Mouse (Mus musculus): ENCODE data around the gene Celsr1. TPM values are rescaled to one million over a fixed set of nuclear protein-coding genes. Genes with fewer than 3 reads are reported as not detected.

Celsr1 gene
- polyA plus RNA-seq, 1 experiment from 2014 or later: 2.0 TPM

GRCm38 (mm10) chr15:86041421-86041820 lies 7.8 kb upstream of the Celsr1 start:
- H3K9ac ChIP-seq (ENCODE audit: low read length): no peak overlapping the region
- no peaks in the 10 kb centered on the region for H3K27me3 ChIP-seq (ENCODE audit: control insufficient read depth, insufficient read depth, low read length)
- no peak overlapping the region for H3K4me2 ChIP-seq (replicated peaks; ENCODE audit: low read depth)
- H3K4me3 ChIP-seq (ENCODE audit: low read depth, low read length): no peak overlapping the region
- TF ChIP-seq CTCF (IDR thresholded peaks at IDR 0.05; ENCODE audit: low read depth) (no peak), EP300 (optimal IDR thresholded peaks at IDR 0.05) (no peak)
- no peaks in the 10 kb centered on the region for H3K9me3 ChIP-seq (ENCODE audit: control insufficient read depth, low read length)
- H3K27ac ChIP-seq (replicated peaks): peak overlapping the region; percentile 56; the same call in 1 of the 2 replicates
- H3K4me1 ChIP-seq (replicated peaks; ENCODE audit: control insufficient read depth, insufficient read depth): no peaks in the 10 kb centered on the region
- DNase-seq (ENCODE audit: low spot score) (no peak), ATAC-seq (ENCODE audit: low FRiP score, low TSS enrichment) (no peak)
- WGBS: 59% methylated on average over 5 of the region's 5 CpGs
- H3K36me3 ChIP-seq (ENCODE audit: control insufficient read depth, insufficient read depth, low read length): no peaks in the 10 kb centered on the region

- Histone ChIP-seq H3K27ac (replicated peaks) (no peak overlapping the region), H3K9ac (ENCODE audit: low read length) (no peak overlapping the region), H3K4me1 (replicated peaks; ENCODE audit: control insufficient read depth, insufficient read depth) (no peaks in the 10 kb centered on the region), H3K27me3 (ENCODE audit: control insufficient read depth, insufficient read depth, low read length) (no peaks in the 10 kb centered on the region), H3K4me3 (ENCODE audit: low read depth, low read length) (no peak overlapping the region), H3K36me3 (ENCODE audit: control insufficient read depth, insufficient read depth, low read length) (no peaks in the 10 kb centered on the region), H3K9me3 (ENCODE audit: control insufficient read depth, low read length) (no peaks in the 10 kb centered on the region), H3K4me2 (replicated peaks; ENCODE audit: low read depth) (no peak overlapping the region)
- peak; percentile 25 for ATAC-seq (ENCODE audit: low FRiP score, low TSS enrichment)
- DNase-seq (ENCODE audit: low spot score): peak; percentile 82
- TF ChIP-seq CTCF (IDR thresholded peaks at IDR 0.05; ENCODE audit: low read depth) (peak; percentile 98), EP300 (optimal IDR thresholded peaks at IDR 0.05) (no peak)
- 0% methylated on average over 2 of the region's 2 CpGs for WGBS
Measured at GRCm38 (mm10) chr15:86038802-86039201, 5.2 kb upstream of the Celsr1 start.

- DNase-seq (ENCODE audit: low spot score) (peak; percentile 82), ATAC-seq (ENCODE audit: low FRiP score, low TSS enrichment) (peak; percentile 78)
- H3K4me1 ChIP-seq (replicated peaks; ENCODE audit: control insufficient read depth, insufficient read depth): no peaks in the 10 kb centered on the region
- H3K4me3 ChIP-seq (ENCODE audit: low read depth, low read length): no peak overlapping the region
- H3K27ac ChIP-seq (replicated peaks): peak overlapping the region; percentile 61; the same call in 1 of the 2 replicates
- TF ChIP-seq EP300 (optimal IDR thresholded peaks at IDR 0.05): no peak
- TF ChIP-seq CTCF (IDR thresholded peaks at IDR 0.05; ENCODE audit: low read depth): no peak
- WGBS: 49% methylated on average over 3 of the region's 3 CpGs
- H3K9ac ChIP-seq (ENCODE audit: low read length): no peak overlapping the region
- H3K4me2 ChIP-seq (replicated peaks; ENCODE audit: low read depth): no peak overlapping the region
- no peaks in the 10 kb centered on the region for H3K27me3 ChIP-seq (ENCODE audit: control insufficient read depth, insufficient read depth, low read length)
- no peaks in the 10 kb centered on the region for H3K9me3 ChIP-seq (ENCODE audit: control insufficient read depth, low read length)
- H3K36me3 ChIP-seq (ENCODE audit: control insufficient read depth, insufficient read depth, low read length): no peaks in the 10 kb centered on the region
Measured at GRCm38 (mm10) chr15:86035913-86036312, 2.3 kb upstream of the Celsr1 start.

GRCm38 (mm10) chr15:86034781-86035360 lies 1.3 kb upstream of the Celsr1 start:
- DNase-seq (ENCODE audit: low spot score) (peak; percentile 81), ATAC-seq (ENCODE audit: low FRiP score, low TSS enrichment) (peak; percentile 37)
- 18% methylated on average over 12 of the region's 12 CpGs for WGBS
- 0 out of 2 replicates have a peak, but pooled peaks have one; percentile 2 for TF ChIP-seq CTCF (IDR thresholded peaks at IDR 0.05; ENCODE audit: low read depth)
- TF ChIP-seq EP300 (optimal IDR thresholded peaks at IDR 0.05): no peak
- no peaks in the 10 kb centered on the region for H3K9me3 ChIP-seq (ENCODE audit: control insufficient read depth, low read length)
- no peaks in the 10 kb centered on the region for H3K27me3 ChIP-seq (ENCODE audit: control insufficient read depth, insufficient read depth, low read length)
- no peak overlapping the region for H3K9ac ChIP-seq (ENCODE audit: low read length)
- peak overlapping the region; percentile 92 for H3K27ac ChIP-seq (replicated peaks)
- no peaks in the 10 kb centered on the region for H3K4me1 ChIP-seq (replicated peaks; ENCODE audit: control insufficient read depth, insufficient read depth)
- no peaks in the 10 kb centered on the region for H3K36me3 ChIP-seq (ENCODE audit: control insufficient read depth, insufficient read depth, low read length)
- peak overlapping the region; percentile 72 for H3K4me2 ChIP-seq (replicated peaks; ENCODE audit: low read depth)
- H3K4me3 ChIP-seq (ENCODE audit: low read depth, low read length): peak overlapping the region; percentile 56

GRCm38 (mm10) chr15:86034021-86034523 lies 495 bp upstream of the Celsr1 start:
- H3K4me1 ChIP-seq (replicated peaks; ENCODE audit: control insufficient read depth, insufficient read depth): no peaks in the 10 kb centered on the region
- ATAC-seq (ENCODE audit: low FRiP score, low TSS enrichment) (peak; percentile 77), DNase-seq (ENCODE audit: low spot score) (peak; percentile 93)
- TF ChIP-seq EP300 (optimal IDR thresholded peaks at IDR 0.05): no peak
- no peak for TF ChIP-seq CTCF (IDR thresholded peaks at IDR 0.05; ENCODE audit: low read depth)
- peak overlapping the region; percentile 72 for H3K9ac ChIP-seq (ENCODE audit: low read length)
- no peaks in the 10 kb centered on the region for H3K36me3 ChIP-seq (ENCODE audit: control insufficient read depth, insufficient read depth, low read length)
- H3K27me3 ChIP-seq (ENCODE audit: control insufficient read depth, insufficient read depth, low read length): no peaks in the 10 kb centered on the region
- no peaks in the 10 kb centered on the region for H3K9me3 ChIP-seq (ENCODE audit: control insufficient read depth, low read length)
- H3K4me2 ChIP-seq (replicated peaks; ENCODE audit: low read depth): peak overlapping the region; percentile 72
- peak overlapping the region; percentile 56 for H3K4me3 ChIP-seq (ENCODE audit: low read depth, low read length)
- H3K27ac ChIP-seq (replicated peaks): peak overlapping the region; percentile 92
- under 1% methylated on average over 32 of the region's 44 CpGs for WGBS

GRCm38 (mm10) chr15:86032811-86033190 lies 776 bp downstream of the Celsr1 start:
- no peaks in the 10 kb centered on the region for H3K4me1 ChIP-seq (replicated peaks; ENCODE audit: control insufficient read depth, insufficient read depth)
- H3K27me3 ChIP-seq (ENCODE audit: control insufficient read depth, insufficient read depth, low read length): no peaks in the 10 kb centered on the region
- peak overlapping the region; percentile 56 for H3K4me3 ChIP-seq (ENCODE audit: low read depth, low read length)
- H3K9me3 ChIP-seq (ENCODE audit: control insufficient read depth, low read length): no peaks in the 10 kb centered on the region
- TF ChIP-seq CTCF (IDR thresholded peaks at IDR 0.05; ENCODE audit: low read depth): peak; percentile 79
- no peak for TF ChIP-seq EP300 (optimal IDR thresholded peaks at IDR 0.05)
- H3K4me2 ChIP-seq (replicated peaks; ENCODE audit: low read depth): peak overlapping the region; percentile 72
- H3K27ac ChIP-seq (replicated peaks): peak overlapping the region; percentile 92
- DNase-seq (ENCODE audit: low spot score) (peak; percentile 82), ATAC-seq (ENCODE audit: low FRiP score, low TSS enrichment) (peak; percentile 9; the same call in 1 of the 2 replicates)
- no peaks in the 10 kb centered on the region for H3K36me3 ChIP-seq (ENCODE audit: control insufficient read depth, insufficient read depth, low read length)
- WGBS: 2% methylated on average over 38 of the region's 38 CpGs
- H3K9ac ChIP-seq (ENCODE audit: low read length): peak overlapping the region; percentile 72

Measured in stomach, postnatal 0 days (tissue).